Mouse (Mus musculus) Muller cell, postnatal 12 days (primary cell): ENCODE data around the gene Dkk3.

Source experiments
- DNase-seq: peaks from one replicate; pipeline ENCODE4 v3.0.0-alpha.2; 2015; ENCODE audit errors: inconsistent ontology term

The Dkk3 gene

DNA sequence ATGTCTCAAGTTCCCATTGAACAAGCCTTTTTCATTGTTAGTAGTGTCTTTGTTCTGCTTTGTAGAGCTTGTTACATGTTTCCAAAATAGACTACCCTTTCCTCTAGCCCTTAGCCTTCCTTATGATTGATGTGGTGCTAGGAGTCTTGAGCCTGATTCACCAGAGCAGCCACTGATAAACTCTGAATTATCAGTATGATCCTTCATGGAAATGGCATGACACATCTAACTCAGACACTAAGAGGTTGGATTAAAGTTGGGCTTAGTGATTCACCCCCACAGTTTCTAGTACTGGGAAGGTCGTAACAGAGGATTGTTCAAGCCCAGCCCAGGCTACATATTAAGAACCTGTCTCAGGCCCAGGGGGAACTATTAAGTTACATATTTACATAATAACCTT lies 76.2 kb downstream of the Dkk3 start:
- no peak for DNase-seq

DNA sequence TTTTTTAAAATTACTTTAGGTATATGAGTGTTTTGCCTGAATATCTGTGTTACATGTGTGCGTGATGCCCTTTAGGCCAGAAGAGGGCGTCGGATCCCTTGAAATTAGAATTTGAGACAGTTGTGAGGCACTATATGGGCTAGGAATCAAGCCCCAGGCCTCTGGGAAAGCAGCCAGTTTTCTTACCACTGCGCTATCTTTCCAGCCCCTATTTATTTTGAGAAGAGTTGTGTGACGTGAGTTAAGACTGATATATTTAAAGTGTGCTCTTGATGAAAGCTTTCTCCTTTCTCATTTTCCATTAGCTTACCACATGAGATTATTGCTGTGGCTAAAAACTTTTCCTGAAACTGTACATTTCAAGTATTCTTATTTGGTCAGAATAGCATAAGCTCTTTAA lies 84.0 kb downstream of the Dkk3 start:
- no peak for DNase-seq
